Mouse (Mus musculus): ENCODE results near the gene Csrnp3. TPM values are rescaled to one million over a fixed set of nuclear protein-coding genes. Genes with fewer than 3 reads are reported as not detected.

Gene Csrnp3
- total and polyA plus RNA-seq, 3 experiments, result 2.2 to 2.5 (median 2.3) TPM

GRCm38 (mm10) chr2:65998747-65999146 is 153.2 kb downstream of the Csrnp3 start:
- in situ Hi-C loops (cut with MboI; ENCODE audit: low pct_ligation_motif_present, low pct_unique_long_range_greater_than_20kb, low sequenced_read_pairs), result no loop called here
- no peak overlapping the region for H3K27ac ChIP-seq (ENCODE audit: insufficient read depth, low read depth)
- dilution Hi-C loops (cut with MboI; ENCODE audit: extremely low pct_ligation_motif_present, extremely low pct_unique_long_range_greater_than_20kb, low sequenced_read_pairs), result no loop called here
- no peak for DNase-seq (ENCODE audit: extremely low read depth)
- no peaks in the 10 kb centered on the region; the same call in 1 of the 2 replicates for H3K79me2 ChIP-seq (replicated peaks; ENCODE audit: control insufficient read depth, extremely low read depth, insufficient read depth, poor library complexity, severe bottlenecking)
- H3K9me3 ChIP-seq (replicated peaks; ENCODE audit: low read length), result peaks cover 13% of the 10 kb centered on the region
- H3K4me2 ChIP-seq (ENCODE audit: insufficient read depth, low read depth, poor library complexity, severe bottlenecking), result peak overlapping the region; percentile 89
- H3K4me3 ChIP-seq (replicated peaks in 1 of 3; ENCODE audit: low read depth in 2 of 3, low read length in 2 of 3, poor library complexity in 1 of 3), result no peak overlapping the region
- H3K36me3 ChIP-seq (replicated peaks in 1 of 2; ENCODE audit: control insufficient read depth in 1 of 2, insufficient read depth in 1 of 2, low read length in 1 of 2), result peaks cover 0 to 6% of the 10 kb centered on the region in 2 experiments
- H3K4me1 ChIP-seq (ENCODE audit: control insufficient read depth in 1 of 2, insufficient read depth in 2 of 2), result peaks cover 0 to 3% of the 10 kb centered on the region in 2 experiments; a peak in 2 of 4 replicates
- no peak overlapping the region for H3K9ac ChIP-seq (ENCODE audit: insufficient read depth, low read depth)
- no peaks in the 10 kb centered on the region for H3K27me3 ChIP-seq (replicated peaks)
- TF ChIP-seq RCOR1 (conservative IDR thresholded peaks at IDR 0.05; ENCODE audit: low read depth, low read length) (no peak), ETS1 (conservative IDR thresholded peaks at IDR 0.05; ENCODE audit: low read depth, low read length) (peak; percentile 94), IRF4 (IDR thresholded peaks at IDR 0.05; ENCODE audit: low read depth, low read length) (peak; percentile 40; the same call in 1 of the 2 replicates), MAFK (IDR thresholded peaks at IDR 0.05; ENCODE audit: insufficient replicate concordance, low read length) (no peak)

- no peak overlapping the region for H3K9ac ChIP-seq (ENCODE audit: insufficient read depth, low read depth)
- TF ChIP-seq IRF4 (IDR thresholded peaks at IDR 0.05; ENCODE audit: low read depth, low read length), result no peak
- no peak for TF ChIP-seq BHLHE40 (IDR thresholded peaks at IDR 0.05; ENCODE audit: low read depth, low read length)
- no peak for TF ChIP-seq GABPA (IDR thresholded peaks at IDR 0.05; ENCODE audit: insufficient replicate concordance, low read depth, low read length)
- TF ChIP-seq MAFK (IDR thresholded peaks at IDR 0.05; ENCODE audit: insufficient replicate concordance, low read length), result no peak
- TF ChIP-seq ETS1 (conservative IDR thresholded peaks at IDR 0.05; ENCODE audit: low read depth, low read length), result no peak
- no peak for TF ChIP-seq JUND (conservative IDR thresholded peaks at IDR 0.05; ENCODE audit: low read depth, low read length)
- no peak for TF ChIP-seq TCF12 (IDR thresholded peaks at IDR 0.05; ENCODE audit: low read depth, low read length)
- no peak for TF ChIP-seq TBP (conservative IDR thresholded peaks at IDR 0.05; ENCODE audit: low read depth, low read length)
- no peak for TF ChIP-seq MEF2A (IDR thresholded peaks at IDR 0.05; ENCODE audit: borderline replicate concordance, low read depth, low read length)
- no peak for TF ChIP-seq NELFE (IDR thresholded peaks at IDR 0.05; ENCODE audit: low read depth, low read length)
- no peak for TF ChIP-seq RCOR1 (conservative IDR thresholded peaks at IDR 0.05; ENCODE audit: low read depth, low read length)
- TF ChIP-seq HCFC1 (IDR thresholded peaks at IDR 0.05; ENCODE audit: low read depth, low read length), result no peak
- no peak for TF ChIP-seq MAZ (IDR thresholded peaks at IDR 0.05; ENCODE audit: low read depth, low read length)
- no peak for TF ChIP-seq E2F4 (IDR thresholded peaks at IDR 0.05; ENCODE audit: insufficient replicate concordance, low read depth, low read length)
- TF ChIP-seq MAX (IDR thresholded peaks at IDR 0.05; ENCODE audit: low read length), result no peak
- no peak for TF ChIP-seq CHD1 (IDR thresholded peaks at IDR 0.05; ENCODE audit: low read depth, low read length)
- TF ChIP-seq RAD21 (IDR thresholded peaks at IDR 0.05; ENCODE audit: low read depth, low read length), result no peak
- H3K4me2 ChIP-seq (ENCODE audit: insufficient read depth, low read depth, poor library complexity, severe bottlenecking), result no peak overlapping the region
- H3K9me3 ChIP-seq (replicated peaks; ENCODE audit: low read length), result peaks cover 6% of the 10 kb centered on the region
- no peak overlapping the region for H3K4me3 ChIP-seq (replicated peaks in 1 of 3; ENCODE audit: low read depth in 2 of 3, low read length in 2 of 3, poor library complexity in 1 of 3)
- no peak for DNase-seq (ENCODE audit: extremely low read depth)
- no peaks in the 10 kb centered on the region for H3K79me2 ChIP-seq (replicated peaks; ENCODE audit: control insufficient read depth, extremely low read depth, insufficient read depth, poor library complexity, severe bottlenecking)
- no peak overlapping the region for H3K27ac ChIP-seq (ENCODE audit: insufficient read depth, low read depth)
- no peaks in the 10 kb centered on the region for H3K4me1 ChIP-seq (ENCODE audit: control insufficient read depth in 1 of 2, insufficient read depth in 2 of 2)
- in situ Hi-C loops (cut with MboI; ENCODE audit: low pct_ligation_motif_present, low pct_unique_long_range_greater_than_20kb, low sequenced_read_pairs) (no loop called here), dilution Hi-C loops (cut with MboI; ENCODE audit: extremely low pct_ligation_motif_present, extremely low pct_unique_long_range_greater_than_20kb, low sequenced_read_pairs) (no loop called here)
- H3K36me3 ChIP-seq (replicated peaks in 1 of 2; ENCODE audit: control insufficient read depth in 1 of 2, insufficient read depth in 1 of 2, low read length in 1 of 2), result peaks cover 0 to 5% of the 10 kb centered on the region in 2 experiments
- no peaks in the 10 kb centered on the region for H3K27me3 ChIP-seq (replicated peaks)
These were observed 163.6 kb downstream of the Csrnp3 start for GRCm38 (mm10) chr2:66008995-66009654.

All from CH12.LX (cell line).